ENCODE assay signal across 8 mouse cellular contexts in the genomic region with DNA sequence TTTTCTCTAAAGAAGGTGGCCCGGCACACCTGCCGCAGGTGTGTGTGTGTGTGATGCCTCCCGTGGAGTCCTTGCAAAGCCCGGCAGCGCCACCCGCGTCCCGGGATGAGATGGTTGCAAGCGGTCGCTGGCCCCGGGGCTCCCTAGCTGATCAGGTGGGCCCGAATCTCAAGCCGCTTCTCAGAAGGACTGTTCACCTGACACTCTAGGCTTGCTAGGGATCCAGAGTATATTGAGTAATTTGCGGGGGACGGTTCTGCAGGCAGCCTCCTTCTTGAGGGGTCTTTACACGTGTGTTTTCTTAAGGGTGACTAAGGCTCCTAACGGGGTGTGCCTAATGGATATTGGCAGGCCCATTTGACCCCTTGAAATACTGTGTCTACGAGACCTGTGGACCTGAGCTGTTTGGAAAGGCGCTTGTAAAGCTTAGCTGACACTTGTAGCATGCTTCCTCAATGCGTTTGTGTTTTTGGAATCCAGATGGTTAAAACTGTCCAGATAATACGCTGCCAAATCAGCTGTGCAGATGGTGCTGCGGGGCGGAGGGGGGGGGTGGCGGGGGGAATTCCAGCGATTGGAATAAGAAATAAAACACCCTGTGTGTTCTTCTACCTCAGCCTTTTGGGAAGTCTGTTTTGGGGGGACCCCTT. TPM values are rescaled to one million over a fixed set of nuclear protein-coding genes. Genes with fewer than 3 reads are reported as not detected.
DNase-seq lines count a peak whose midpoint lies in the region; ATAC-seq and TF ChIP-seq lines count a peak whose summit lies in the region.

No protein-coding gene starts in this region.

- DNase-seq in MEL-GATA-1-ER (ENCODE audit: extremely low read depth, low read depth), result peak; percentile 64
- peak; percentile 53 for DNase-seq in brain, embryonic 14.5 days (ENCODE audit: low read depth)
- peak; percentile 39 for DNase-seq in hindbrain, embryonic 11.5 days (ENCODE audit: low spot score)
- peak; percentile 67 for DNase-seq in midbrain, embryonic 14.5 days
- peak; percentile 55 to 83 for DNase-seq in spleen, postnatal 4 days (ENCODE audit: low spot score in 2 of 2)

- H3K36me3 ChIP-seq in forebrain, embryonic 13.5 days (ENCODE audit: poor library complexity, severe bottlenecking), result no peaks in the 10 kb centered on the region
- no peaks in the 10 kb centered on the region for H3K36me3 ChIP-seq in hindbrain, embryonic 11.5 days (ENCODE audit: control insufficient read depth, insufficient read depth, low read length)
- H3K36me3 ChIP-seq in limb, embryonic 13.5 days, result 0 out of 2 replicates have a peak, but pooled peaks cover 3% of the 10 kb centered on the region
- no peaks in the 10 kb centered on the region for H3K36me3 ChIP-seq in midbrain, embryonic 14.5 days (ENCODE audit: control insufficient read depth, insufficient read depth, low read length)

- H3K9ac ChIP-seq in forebrain, embryonic 13.5 days, result peak overlapping the region; percentile 77
- H3K9ac ChIP-seq in hindbrain, embryonic 11.5 days (ENCODE audit: low read depth, low read length), result peak overlapping the region; percentile 77
- peak overlapping the region; percentile 93 for H3K9ac ChIP-seq in limb, embryonic 13.5 days
- H3K9ac ChIP-seq in midbrain, embryonic 14.5 days (replicated peaks; ENCODE audit: low read length), result peak overlapping the region; percentile 74

- H3K4me2 ChIP-seq in forebrain, embryonic 13.5 days, result peak overlapping the region; percentile 99
- peak overlapping the region; percentile 85 for H3K4me2 ChIP-seq in hindbrain, embryonic 11.5 days (replicated peaks; ENCODE audit: low read depth, low read length)
- H3K4me2 ChIP-seq in limb, embryonic 13.5 days (replicated peaks), result peak overlapping the region; percentile 86
- H3K4me2 ChIP-seq in midbrain, embryonic 14.5 days (ENCODE audit: low read length), result peak overlapping the region; percentile 97

- WGBS in forebrain, embryonic 13.5 days, result 4% methylated on average over 25 of the region's 25 CpGs
- WGBS in hindbrain, embryonic 11.5 days, result 4% methylated on average over 25 of the region's 25 CpGs
- under 1% methylated on average over 25 of the region's 25 CpGs for WGBS in limb, embryonic 13.5 days
- 4% methylated on average over 25 of the region's 25 CpGs for WGBS in midbrain, embryonic 14.5 days

- peaks cover 22% of the 10 kb centered on the region for H3K4me1 ChIP-seq in forebrain, embryonic 13.5 days
- H3K4me1 ChIP-seq in hindbrain, embryonic 11.5 days (replicated peaks; ENCODE audit: control insufficient read depth, insufficient read depth, low read length), result 0 out of 2 replicates have a peak, but pooled peaks cover 2% of the 10 kb centered on the region
- peaks cover 50% of the 10 kb centered on the region for H3K4me1 ChIP-seq in limb, embryonic 13.5 days
- H3K4me1 ChIP-seq in midbrain, embryonic 14.5 days (ENCODE audit: control insufficient read depth, insufficient read depth, low read length), result peaks cover 15% of the 10 kb centered on the region

- H3K4me3 ChIP-seq in forebrain, embryonic 13.5 days, result peak overlapping the region; percentile 69
- peak overlapping the region; percentile 75 for H3K4me3 ChIP-seq in hindbrain, embryonic 11.5 days (ENCODE audit: low read depth, low read length)
- H3K4me3 ChIP-seq in limb, embryonic 13.5 days, result peak overlapping the region; percentile 92
- peak overlapping the region; percentile 70 for H3K4me3 ChIP-seq in midbrain, embryonic 14.5 days (replicated peaks; ENCODE audit: low read depth, low read length)

- TF ChIP-seq POLR2A in brain, embryonic 14.5 days (IDR thresholded peaks at IDR 0.05; ENCODE audit: borderline replicate concordance, extremely low read depth, insufficient read depth, insufficient read length, poor library complexity, severe bottlenecking), result no peak

- no peaks in the 10 kb centered on the region for H3K9me3 ChIP-seq in forebrain, embryonic 13.5 days (replicated peaks)
- H3K9me3 ChIP-seq in hindbrain, embryonic 11.5 days (ENCODE audit: control insufficient read depth, low read length), result no peaks in the 10 kb centered on the region
- no peaks in the 10 kb centered on the region for H3K9me3 ChIP-seq in limb, embryonic 13.5 days
- no peaks in the 10 kb centered on the region for H3K9me3 ChIP-seq in midbrain, embryonic 14.5 days (ENCODE audit: control insufficient read depth, low read length)

- ATAC-seq in forebrain, embryonic 13.5 days, result no peak
- no peak for ATAC-seq in hindbrain, embryonic 11.5 days (ENCODE audit: low FRiP score)
- ATAC-seq in limb, embryonic 13.5 days (ENCODE audit: low FRiP score, low read depth), result no peak
- ATAC-seq in midbrain, embryonic 14.5 days (ENCODE audit: low FRiP score, low TSS enrichment), result peak; percentile 4; the same call in 1 of the 2 replicates
- no peak for ATAC-seq in inflammation-experienced regulatory T-cells, adult 6 months

- H3K27me3 ChIP-seq in forebrain, embryonic 13.5 days, result 0 out of 2 replicates have a peak, but pooled peaks cover 3% of the 10 kb centered on the region
- H3K27me3 ChIP-seq in hindbrain, embryonic 11.5 days (ENCODE audit: control insufficient read depth, insufficient read depth, low read length), result no peaks in the 10 kb centered on the region
- H3K27me3 ChIP-seq in limb, embryonic 13.5 days, result no peaks in the 10 kb centered on the region
- H3K27me3 ChIP-seq in midbrain, embryonic 14.5 days (ENCODE audit: control insufficient read depth, insufficient read depth, low read length), result 0 out of 2 replicates have a peak, but pooled peaks cover 4% of the 10 kb centered on the region

- no peak overlapping the region for H3K27ac ChIP-seq in forebrain, embryonic 13.5 days
- H3K27ac ChIP-seq in hindbrain, embryonic 11.5 days (ENCODE audit: low read depth, low read length), result no peak overlapping the region
- H3K27ac ChIP-seq in limb, embryonic 13.5 days, result peak overlapping the region; percentile 93
- peak overlapping the region; percentile 71; the same call in 1 of the 2 replicates for H3K27ac ChIP-seq in midbrain, embryonic 14.5 days (replicated peaks; ENCODE audit: low read depth, low read length)

- TF ChIP-seq CTCF in brain, embryonic 14.5 days (IDR thresholded peaks at IDR 0.05; ENCODE audit: borderline replicate concordance, extremely low read depth, insufficient read depth, insufficient read length), result no peak

RNA-seq across cellular contexts. Expression of a gene that starts 0.9 kb away (rescaled TPM):
- 5.4 and 7.8 TPM in 2 replicates for polyA plus RNA-seq in brain, embryonic 14.5 days (2012; rRNA removed)
- polyA plus RNA-seq in forebrain, embryonic 13.5 days (2015; fragmentation: Nextera tagmentation; extraction: Ambion mirVana), result 2.3 and 3.8 TPM in 2 replicates
- 6.0 and 7.8 TPM in 2 replicates for polyA plus RNA-seq in hindbrain, embryonic 11.5 days (2014; fragmentation: Nextera tagmentation; extraction: Ambion mirVana)
- polyA plus RNA-seq in limb, embryonic 13.5 days (2015; fragmentation: Nextera tagmentation; extraction: Ambion mirVana), result 28.1 and 28.4 TPM in 2 replicates
- 3.0 and 4.1 TPM in 2 replicates for polyA plus RNA-seq in midbrain, embryonic 14.5 days (2014; fragmentation: Nextera tagmentation; extraction: Ambion mirVana)
- polyA plus RNA-seq in inflammation-experienced regulatory T-cells, adult 6 months (2017; shearing (Covaris generic)), result 10 to 100 TPM in 2 of 3 experiments, 1 to 10 TPM in 1; 9.4 to 14.9 (median 13.6) TPM

Comparison
In these comparisons a context has a peak if more than half of its experiments do, and no peak if none do; other contexts are left out.
1. H3K27ac ChIP-seq: peak in limb, embryonic 13.5 days (single experiment) and midbrain, embryonic 14.5 days (single experiment); none in forebrain, embryonic 13.5 days (single experiment) and hindbrain, embryonic 11.5 days (single experiment).
2. Peak in every context shown above with its lines, with median percentiles within 50 percentile points of each other: DNase-seq, H3K4me2 ChIP-seq, H3K4me3 ChIP-seq and H3K9ac ChIP-seq.